Mouse (Mus musculus) cortical plate, adult 2 months (tissue): ENCODE data around the gene Akap7. TPM values are rescaled to one million over a fixed set of nuclear protein-coding genes. Genes with fewer than 3 reads are reported as not detected.

Experiments
- H3K27ac ChIP-seq: fragments of 200-500 bp; 2 replicates; pipeline ENCODE4 v1.5.1; 2012; ENCODE audit warnings: low read length, control low read depth, inconsistent platforms; ENCODE audit not compliant: insufficient read depth
- H3K4me1 ChIP-seq: fragments of 200-500 bp; 2 replicates; pipeline ENCODE4 v1.6.1; 2011; ENCODE audit warnings: low read length; ENCODE audit not compliant: control insufficient read depth, insufficient read depth
- H3K4me3 ChIP-seq: fragments of 200-500 bp; 2 replicates; pipeline ENCODE4 v1.5.1; 2011; ENCODE audit warnings: mild to moderate bottlenecking, low read length, control low read depth; ENCODE audit not compliant: insufficient read depth
- CTCF ChIP-seq: fragments of 200-500 bp; IDR thresholded peaks from 2 replicates; pipeline ENCODE4 v1.5.1; 2011; ENCODE audit warnings: mild to moderate bottlenecking, control low read depth, low read length; ENCODE audit not compliant: insufficient read depth; ENCODE audit errors: extremely low read depth
- POLR2A ChIP-seq: fragments of 200-500 bp; IDR thresholded peaks from 2 replicates; pipeline ENCODE4 v1.6.1; 2011; ENCODE audit warnings: mild to moderate bottlenecking, low read length, control low read depth; ENCODE audit not compliant: insufficient read depth; ENCODE audit errors: extremely low read depth
- polyA plus RNA-seq: library from polyadenylated mRNA; depleted of rRNA; stranded (reverse); fragments of >200 nt; gene quantifications from 2 replicates; pipeline ENCODE4 v1.2.3, GENCODE M21; 2012; rRNA removed

The Akap7 gene
- polyA plus RNA-seq, 1 experiment = 70.5 TPM

DNA sequence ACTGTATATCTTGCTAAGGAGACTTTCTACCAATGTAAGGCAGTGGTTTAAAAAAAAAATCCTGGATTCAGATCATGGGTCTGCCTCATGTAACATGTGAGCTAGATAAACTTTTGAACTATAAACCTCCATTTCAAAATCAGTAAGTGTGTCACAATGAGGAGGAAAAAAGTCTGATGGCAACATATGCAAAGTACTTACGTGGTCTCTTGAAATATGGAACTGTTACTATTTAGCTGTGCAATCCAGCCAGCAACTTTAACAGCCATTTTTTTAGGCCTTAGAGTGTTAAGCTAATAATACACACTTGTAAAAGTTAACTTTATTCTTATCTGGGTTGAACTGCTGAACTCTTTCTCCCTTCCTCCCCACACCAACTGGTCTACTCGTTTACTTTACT is 181.6 kb downstream of the Akap7 start:
- H3K27ac ChIP-seq = no peak overlapping the region
- H3K4me3 ChIP-seq = no peak overlapping the region
- H3K4me1 ChIP-seq = no peaks in the 10 kb centered on the region
- no peak for TF ChIP-seq POLR2A
- no peak for TF ChIP-seq CTCF

DNA sequence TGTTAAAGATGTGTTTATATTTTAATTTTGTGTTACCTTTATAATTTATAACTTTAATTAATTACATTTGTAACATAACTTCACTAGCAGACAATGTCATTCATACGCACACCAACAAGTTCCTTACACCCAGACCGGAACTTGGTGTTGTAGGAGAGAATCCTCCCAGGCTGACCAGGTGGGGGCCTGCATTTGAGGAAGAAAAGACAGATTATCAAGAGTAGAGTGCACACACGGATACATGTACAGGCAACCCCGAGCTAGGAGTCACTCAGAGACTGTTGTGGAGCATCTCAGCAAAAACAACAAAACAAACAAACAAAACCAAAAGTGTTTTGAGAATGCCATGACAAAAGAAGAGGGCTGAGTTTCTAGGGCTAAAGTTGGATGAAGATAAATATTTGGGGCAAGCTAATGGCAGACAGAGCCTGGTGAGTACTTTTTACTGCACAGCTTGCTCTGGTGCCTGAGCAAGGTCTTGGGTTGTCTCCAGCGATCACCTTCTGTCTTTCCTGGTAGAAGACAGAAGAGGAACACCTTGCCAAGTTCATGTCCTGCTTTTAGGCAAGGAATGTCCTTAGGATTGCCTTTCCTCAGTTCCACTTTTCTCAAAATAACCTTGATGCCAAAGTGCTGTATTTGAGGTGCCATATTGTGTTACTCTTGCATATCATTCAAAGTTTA is 186.7 kb downstream of the Akap7 start:
- TF ChIP-seq CTCF = no peak
- TF ChIP-seq POLR2A = no peak
- no peaks in the 10 kb centered on the region; the same call in 1 of the 2 replicates for H3K4me1 ChIP-seq
- H3K27ac ChIP-seq = no peak overlapping the region
- H3K4me3 ChIP-seq = no peak overlapping the region

Other genes with a start within 250 kb of the Akap7 start
- gene Epb41l2, start 51.9 kb upstream of the Akap7 start, polyA plus RNA-seq = 117 and 121 TPM in 2 replicates
- gene Smlr1, start 228.4 kb upstream of the Akap7 start, polyA plus RNA-seq = 0.02 TPM in 1 of 2 replicates, not detected in the other